ENCODE assay signal across 22 mouse cellular contexts in genomic region chr15:83241497-83241896, GRCm38 (mm10). TPM values are rescaled to one million over a fixed set of nuclear protein-coding genes. Genes with fewer than 3 reads are reported as not detected.
"Had no signal": no experiment of that assay in that cellular context is flagged by ENCODE, and none has a peak within 500 bp of the region (broad histone marks: within the 10 kb centered on the region; RNA-seq: fewer than 3 reads in every experiment).

No protein-coding gene starts in this region.

- H3K36me3 ChIP-seq: intestine, embryonic 15.5 days; liver, embryonic 13.5 days; midbrain, embryonic 15.5 days; neural tube, embryonic 12.5 days; neural tube, embryonic 15.5 days; stomach, embryonic 15.5 days had no signal

- H3K4me1 ChIP-seq: liver, embryonic 13.5 days; midbrain, embryonic 15.5 days; neural tube, embryonic 12.5 days; neural tube, embryonic 15.5 days had no signal

- DNase-seq: layer of hippocampus, adult 9-11 months; liver, embryonic 13.5 days; lung, adult 2 months; lung, postnatal 14 days; lung, postnatal 4 days; right cerebral cortex, adult 18-20 months; right cerebral cortex, postnatal 14 days; spleen, adult 18-20 months; thymus, adult 2 months; thymus, postnatal 14 days; thymus, postnatal 4 days had no signal

- H3K27me3 ChIP-seq: intestine, embryonic 15.5 days; liver, embryonic 13.5 days; midbrain, embryonic 15.5 days; neural tube, embryonic 12.5 days; neural tube, embryonic 15.5 days; stomach, embryonic 15.5 days had no signal

- H3K9me3 ChIP-seq: intestine, embryonic 15.5 days; liver, embryonic 13.5 days; midbrain, embryonic 15.5 days; neural tube, embryonic 12.5 days; neural tube, embryonic 15.5 days; stomach, embryonic 15.5 days had no signal

- H3K9ac ChIP-seq: intestine, embryonic 15.5 days; liver, embryonic 13.5 days; midbrain, embryonic 15.5 days; neural tube, embryonic 12.5 days; neural tube, embryonic 15.5 days; stomach, embryonic 15.5 days had no signal

- H3K4me2 ChIP-seq: intestine, embryonic 15.5 days; liver, embryonic 13.5 days; midbrain, embryonic 11.5 days; midbrain, embryonic 15.5 days; neural tube, embryonic 12.5 days; neural tube, embryonic 15.5 days; stomach, embryonic 15.5 days had no signal

- H3K4me3 ChIP-seq: intestine, embryonic 15.5 days; layer of hippocampus, adult 2 months; liver, embryonic 13.5 days; midbrain, embryonic 15.5 days; neural tube, embryonic 12.5 days; neural tube, embryonic 15.5 days; stomach, embryonic 15.5 days had no signal

- H3K27ac ChIP-seq: intestine, embryonic 15.5 days; layer of hippocampus, adult 2 months; liver, embryonic 13.5 days; midbrain, embryonic 15.5 days; neural tube, embryonic 12.5 days; neural tube, embryonic 15.5 days; stomach, embryonic 15.5 days had no signal

- ATAC-seq: hindbrain, embryonic 16.5 days; intestine, embryonic 15.5 days; midbrain, embryonic 15.5 days had no signal

RNA-seq across cellular contexts. Expression of gene A4galt, which starts 10.1 kb away (rescaled TPM):
- total RNA-seq: megakaryocyte progenitor cell, adult 5-6 weeks; megakaryocyte-erythroid progenitor cell, adult 5-6 weeks had no signal
- polyA plus RNA-seq: limb, embryonic 11.5 days had no signal
